Mouse (Mus musculus) small intestine, adult 2 months (tissue): ENCODE results near the gene Gmnc.

Experiments used
- CTCF ChIP-seq: fragments of 200-500 bp; IDR thresholded peaks from 2 replicates; pipeline ENCODE4 v1.5.1; 2012; ENCODE audit warnings: low read depth, mild to moderate bottlenecking, control low read depth, inconsistent platforms, low read length, moderate library complexity, mixed read lengths; ENCODE audit not compliant: insufficient replicate concordance, insufficient read length; ENCODE audit errors: extremely low read depth
- POLR2A ChIP-seq: fragments of 200-500 bp; IDR thresholded peaks from 2 replicates; pipeline ENCODE4 v1.6.1; 2012; ENCODE audit warnings: low read depth, mild to moderate bottlenecking, control low read depth, inconsistent platforms, low read length, moderate library complexity

- no peak for TF ChIP-seq POLR2A
- no peak for TF ChIP-seq CTCF
These were observed 87.5 kb downstream of the Gmnc start for GRCm38 (mm10) chr16:26903968-26904367.
